Mouse (Mus musculus): ENCODE measurements around the gene Etnk2.

Etnk2 gene

GRCm38 (mm10) chr1:133386209-133386608, 22.8 kb downstream of the Etnk2 start:
- TF ChIP-seq GATA4 (IDR thresholded peaks at IDR 0.05; ENCODE audit: insufficient replicate concordance, low read length), result no peak

GRCm38 (mm10) chr1:133387539-133388268, 24.3 kb downstream of the Etnk2 start:
- TF ChIP-seq GATA4 (IDR thresholded peaks at IDR 0.05; ENCODE audit: insufficient replicate concordance, low read length), result no peak

GRCm38 (mm10) chr1:133394702-133395101, 31.3 kb downstream of the Etnk2 start:
- no peak for TF ChIP-seq GATA4 (IDR thresholded peaks at IDR 0.05; ENCODE audit: insufficient replicate concordance, low read length)

GRCm38 (mm10) chr1:133396693-133397092, 33.3 kb downstream of the Etnk2 start:
- no peak for TF ChIP-seq GATA4 (IDR thresholded peaks at IDR 0.05; ENCODE audit: insufficient replicate concordance, low read length)

GRCm38 (mm10) chr1:133397094-133397482, 33.7 kb downstream of the Etnk2 start:
- TF ChIP-seq GATA4 (IDR thresholded peaks at IDR 0.05; ENCODE audit: insufficient replicate concordance, low read length), result no peak

DNA sequence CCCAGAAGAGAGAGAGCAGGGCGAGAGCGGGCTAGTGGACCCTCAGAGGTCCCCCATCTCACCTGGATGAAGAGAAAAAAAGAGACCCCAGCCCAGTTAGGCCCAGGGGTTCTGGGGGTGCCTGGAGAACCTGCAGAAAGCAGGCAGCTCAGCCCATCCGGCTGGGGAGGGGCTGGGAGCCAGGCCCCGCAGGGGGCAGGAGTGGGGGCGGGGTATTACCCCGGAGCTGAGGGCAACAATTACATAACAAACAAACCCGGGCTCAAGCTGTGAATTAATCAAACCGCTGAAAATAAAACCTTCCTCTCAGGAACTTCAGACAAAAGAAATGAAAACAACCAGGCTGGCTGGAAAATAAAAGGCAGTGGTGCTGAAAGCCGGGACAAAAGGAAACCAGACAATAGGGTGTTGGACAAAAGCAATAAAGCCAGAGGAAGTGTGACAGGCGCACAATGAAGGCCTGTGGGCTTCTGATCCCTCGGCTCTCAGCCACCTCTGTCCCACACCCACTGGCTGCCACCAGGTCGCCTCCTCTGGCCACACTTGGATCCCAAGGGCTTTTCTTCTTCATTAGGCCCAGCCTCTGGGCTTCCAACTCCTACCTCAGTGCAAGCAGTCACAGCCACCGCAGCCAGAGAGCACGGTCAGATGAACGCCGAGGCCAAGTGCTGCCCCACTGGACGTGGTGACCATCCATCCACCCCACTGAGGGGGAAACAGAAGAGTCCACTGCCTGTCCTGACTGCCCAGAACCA, 34.3 kb downstream of the Etnk2 start:
- TF ChIP-seq GATA4 (IDR thresholded peaks at IDR 0.05; ENCODE audit: insufficient replicate concordance, low read length), result no peak

DNA sequence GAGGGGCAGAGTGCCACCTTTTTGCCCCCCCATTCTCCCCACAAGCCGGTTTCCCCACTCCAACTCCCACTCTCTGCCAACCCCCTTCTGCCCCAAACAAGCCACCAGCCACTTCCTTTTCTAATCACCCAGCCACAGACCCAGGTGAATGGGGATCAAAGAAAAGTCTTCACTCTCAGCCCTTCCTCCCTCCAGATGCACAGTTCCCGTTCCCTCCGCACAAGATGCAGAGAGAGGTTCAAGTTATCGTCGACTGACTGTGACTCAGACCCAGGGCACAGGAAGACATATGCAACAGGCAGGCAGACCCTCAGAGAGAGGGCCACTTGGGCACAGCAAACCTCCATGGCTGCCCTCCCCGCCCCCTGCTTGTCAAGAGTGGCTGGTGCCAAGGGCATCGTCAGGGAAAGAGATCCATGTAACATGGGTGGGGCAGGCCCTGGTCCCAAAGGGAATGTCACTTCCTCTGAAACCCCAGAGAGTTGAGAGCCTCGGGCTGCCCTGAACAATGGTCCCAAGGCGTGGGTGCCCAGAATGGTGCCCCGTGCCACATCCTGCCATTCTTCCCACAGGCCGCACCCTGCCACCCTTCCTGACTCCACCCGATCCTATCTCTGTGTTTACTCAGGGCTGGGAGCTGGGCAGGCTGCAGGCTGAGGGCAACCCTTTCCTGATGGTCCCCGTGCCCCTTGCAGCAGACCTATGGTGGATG, 36.8 kb downstream of the Etnk2 start:
- TF ChIP-seq GATA4 (IDR thresholded peaks at IDR 0.05; ENCODE audit: insufficient replicate concordance, low read length), result no peak

- no peak for TF ChIP-seq GATA4 (IDR thresholded peaks at IDR 0.05; ENCODE audit: insufficient replicate concordance, low read length)
Measured at GRCm38 (mm10) chr1:133404005-133404404, 40.6 kb downstream of the Etnk2 start.

- no peak for TF ChIP-seq GATA4 (IDR thresholded peaks at IDR 0.05; ENCODE audit: insufficient replicate concordance, low read length)
Measured at GRCm38 (mm10) chr1:133406614-133407013, 43.2 kb downstream of the Etnk2 start.

DNA sequence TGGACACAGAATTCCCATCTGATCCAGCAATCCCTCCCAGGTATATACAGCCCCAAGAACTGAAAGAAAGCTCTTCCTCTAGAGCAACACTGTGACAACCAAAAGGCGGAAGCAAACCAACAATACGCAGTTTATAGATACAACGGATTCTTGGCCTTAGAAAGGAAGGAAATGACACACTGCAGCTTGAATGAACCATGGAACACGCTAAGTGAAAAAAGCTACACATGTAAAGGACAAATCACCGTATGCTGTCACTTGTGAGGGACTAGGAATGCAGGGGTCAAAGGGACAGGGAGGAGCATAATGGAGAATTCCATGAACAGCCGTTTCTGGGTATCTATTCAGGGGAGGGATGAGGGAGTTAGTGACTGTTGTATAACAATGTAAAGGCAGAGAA, 44.1 kb downstream of the Etnk2 start:
- no peak for TF ChIP-seq GATA4 (IDR thresholded peaks at IDR 0.05; ENCODE audit: insufficient replicate concordance, low read length)

DNA sequence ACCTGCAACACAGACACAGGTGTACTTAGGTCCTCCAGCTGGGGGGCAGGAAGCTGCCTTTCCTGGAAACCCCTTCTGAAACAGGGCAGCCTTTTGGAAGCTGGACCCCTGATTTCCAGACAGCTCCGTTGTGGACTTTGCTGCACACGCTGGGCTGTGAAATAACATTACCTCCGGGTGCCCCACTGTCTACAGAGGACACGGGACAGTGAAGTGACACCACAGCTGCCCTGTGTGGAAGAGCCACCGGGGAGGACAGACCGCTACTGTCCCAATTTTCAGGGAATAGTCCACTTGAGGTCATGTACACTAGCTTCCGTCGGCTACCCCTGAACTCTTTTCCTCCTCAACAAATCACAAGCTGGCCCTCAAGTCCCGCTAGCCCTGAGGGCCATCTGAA, 44.9 kb downstream of the Etnk2 start:
- TF ChIP-seq GATA4 (IDR thresholded peaks at IDR 0.05; ENCODE audit: insufficient replicate concordance, low read length), result no peak

- TF ChIP-seq GATA4 (IDR thresholded peaks at IDR 0.05; ENCODE audit: insufficient replicate concordance, low read length), result no peak
Measured at GRCm38 (mm10) chr1:133408880-133409516, 45.6 kb downstream of the Etnk2 start.

- no peak for TF ChIP-seq GATA4 (IDR thresholded peaks at IDR 0.05; ENCODE audit: insufficient replicate concordance, low read length)
Measured at GRCm38 (mm10) chr1:133409786-133410185, 46.4 kb downstream of the Etnk2 start.

GRCm38 (mm10) chr1:133411506-133412147, 48.3 kb downstream of the Etnk2 start:
- no peak for TF ChIP-seq GATA4 (IDR thresholded peaks at IDR 0.05; ENCODE audit: insufficient replicate concordance, low read length)

GRCm38 (mm10) chr1:133412941-133413340, 49.6 kb downstream of the Etnk2 start:
- TF ChIP-seq GATA4 (IDR thresholded peaks at IDR 0.05; ENCODE audit: insufficient replicate concordance, low read length), result peak; percentile 21; the same call in 1 of the 2 replicates
